Mouse (Mus musculus) Patski (cell line): ENCODE results near the gene Fam57b. TPM values are rescaled to one million over a fixed set of nuclear protein-coding genes. Genes with fewer than 3 reads are reported as not detected.

Source experiments
- ATAC-seq: fragments of 100-300 bp; one replicate; pipeline ENCODE4 v1.8.0; 2021
- CTCF ChIA-PET: fragments of 350-600 bp; sonication (Branson Sonifier 250); formaldehyde crosslinking; loops from one replicate; lab custom pipeline; 2022; ENCODE audit warnings: inconsistent platforms; lab: Charles Lee
- POLR2A ChIA-PET: fragments of 350-600 bp; sonication (Branson Sonifier 250); formaldehyde crosslinking; loops from one replicate; lab custom pipeline; 2022; ENCODE audit warnings: antibody characterized with exemption, inconsistent platforms; lab: Charles Lee
- DNase-seq: peaks from one replicate; pipeline ENCODE4 v3.0.0-alpha.2; 2011; ENCODE audit warnings: low read depth, low spot score
- H3K27me3 ChIP-seq: fragments of 371-371 bp; one replicate; pipeline ENCODE4 v1.5.1; 2021
- CTCF ChIP-seq: fragments of 100-300 bp; IDR thresholded peaks from one replicate; pipeline ENCODE4 v1.5.1; 2021
- in situ Hi-C: fragments of 300-500 bp; cut with MboI; formaldehyde crosslinking; loops from 3 replicates; pipeline ENCODE4 v1.11.1; 2018; ENCODE audit warnings: low pct_unique_long_range_greater_than_20kb, mixed read lengths
- polyA plus RNA-seq: library from polyadenylated mRNA; unstranded; gene quantifications from one replicate; pipeline ENCODE4 v1.2.3, GENCODE M21; 2021

The Fam57b gene
- polyA plus RNA-seq: 1.3 TPM

GRCm38 (mm10) chr7:126797411-126798126 lies at the start of gene Fam57b:
TSS of gene Fam57b (plus strand) at chr7:126797668.
- DNase-seq: no peak
- no peak for ATAC-seq
- ChIA-PET CTCF (no interaction called here), POLR2A (interaction anchor here (0.5 to 1.0 kb wide), 3 partner anchors 13 to 64 kb away, joined by 3 read pairs; partner anchors contain the start of gene Hirip3)
- TF ChIP-seq CTCF: no peak
- in situ Hi-C loops: no loop called here
- no peaks in the 10 kb centered on the region for H3K27me3 ChIP-seq

DNA sequence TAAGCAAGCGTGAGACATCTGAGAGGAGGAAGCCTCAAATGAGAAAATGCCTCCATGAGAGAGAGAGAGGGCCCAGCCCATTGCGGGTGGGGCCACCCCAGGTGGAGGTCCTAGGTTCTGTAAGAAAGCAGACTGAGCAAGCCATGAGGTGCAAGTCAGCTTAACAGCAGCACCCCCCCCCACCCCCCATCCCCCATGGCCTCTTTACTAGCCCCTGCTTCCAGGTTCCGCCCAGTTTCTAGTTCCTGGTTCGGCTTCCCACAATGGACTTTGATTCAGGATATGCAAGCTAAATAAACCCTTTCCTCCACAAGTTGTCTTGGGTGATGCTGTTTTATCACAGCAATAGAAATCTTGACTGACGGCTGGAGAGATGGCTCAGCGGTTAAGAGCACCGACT lies 48.6 kb upstream of the Fam57b start:
- no peaks in the 10 kb centered on the region for H3K27me3 ChIP-seq
- in situ Hi-C loops: no loop called here
- DNase-seq (no peak), ATAC-seq (no peak)
- no peak for TF ChIP-seq CTCF
- ChIA-PET CTCF (no interaction called here), POLR2A (interaction anchor here (0.6 kb wide), 1 partner anchor 20 kb away, joined by 3 read pairs; no protein-coding TSS in a partner anchor)

DNA sequence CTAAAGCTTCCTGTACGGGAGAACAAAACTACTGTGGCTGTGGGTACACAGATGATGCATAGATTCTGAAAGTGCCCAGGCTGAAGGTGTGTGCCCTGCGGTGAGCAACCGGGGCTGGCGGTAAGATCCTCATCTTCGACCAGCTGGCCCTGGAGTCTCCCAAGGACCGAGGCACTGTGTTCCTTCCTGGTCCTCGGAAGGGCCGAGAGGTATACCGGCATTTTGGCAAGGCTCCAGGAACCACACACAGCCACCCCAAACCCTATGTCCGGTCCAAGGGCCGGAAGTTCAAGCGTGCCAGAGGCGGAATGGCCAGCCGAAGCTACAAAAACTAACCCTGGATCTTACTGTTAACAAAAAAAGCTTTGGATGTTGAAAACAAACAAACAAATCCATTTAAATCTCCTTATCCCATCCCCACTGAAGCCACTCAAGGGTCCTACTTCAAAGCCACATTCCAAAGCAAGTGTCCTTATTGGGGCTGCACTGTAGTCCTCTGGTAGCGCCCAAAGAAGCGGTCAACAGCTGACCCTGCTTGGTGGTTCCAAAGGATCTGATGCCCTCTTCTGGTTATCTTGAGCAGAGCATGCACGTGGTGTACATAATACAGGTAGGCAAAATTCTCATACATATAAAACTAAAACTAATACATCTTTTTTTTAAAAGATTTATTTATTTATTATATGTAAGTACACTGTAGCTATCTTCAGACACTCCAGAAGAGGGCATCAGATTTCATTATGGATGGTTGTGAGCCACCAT lies 47.7 kb upstream of the Fam57b start:
- peak; percentile 37 for TF ChIP-seq CTCF
- POLR2A ChIA-PET: no interaction called here
- in situ Hi-C loops: no loop called here
- ATAC-seq: no peak
- CTCF ChIA-PET: interaction anchor here (1.7 kb wide), 1 partner anchor 25 kb away, joined by 3 read pairs; no protein-coding TSS in a partner anchor
- no peak for DNase-seq
- no peaks in the 10 kb centered on the region for H3K27me3 ChIP-seq

DNA sequence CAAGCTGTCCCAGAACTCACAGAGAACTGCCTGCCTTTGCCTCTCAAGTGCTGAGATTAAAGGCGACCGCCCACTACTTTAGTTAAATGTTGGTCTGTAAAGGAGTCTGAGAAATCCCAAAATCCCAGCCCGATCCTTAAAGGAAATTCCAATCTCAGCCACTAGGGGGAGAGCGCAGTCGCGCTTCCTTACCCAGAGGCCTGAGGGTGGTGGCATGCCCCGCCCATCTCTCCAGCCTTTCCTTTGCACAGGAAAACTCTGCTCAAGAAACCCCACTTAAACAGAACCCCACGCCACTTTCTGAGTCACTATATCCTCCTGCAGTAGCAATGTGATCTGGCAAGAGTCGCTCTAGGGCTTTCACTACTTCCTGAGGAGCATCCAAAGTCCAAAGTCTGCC lies 42.6 kb upstream of the Fam57b start:
- in situ Hi-C loops: no loop called here
- CTCF ChIA-PET: interaction anchor here (0.8 to 1.6 kb wide), 6 partner anchors 11 to 261 kb away, joined by 3 to 5 read pairs (median 3); partner anchors contain the start of gene Pagr1b
- DNase-seq (no peak), ATAC-seq (peak; percentile 61)
- H3K27me3 ChIP-seq: no peaks in the 10 kb centered on the region
- POLR2A ChIA-PET: no interaction called here
- peak; percentile 94 for TF ChIP-seq CTCF

DNA sequence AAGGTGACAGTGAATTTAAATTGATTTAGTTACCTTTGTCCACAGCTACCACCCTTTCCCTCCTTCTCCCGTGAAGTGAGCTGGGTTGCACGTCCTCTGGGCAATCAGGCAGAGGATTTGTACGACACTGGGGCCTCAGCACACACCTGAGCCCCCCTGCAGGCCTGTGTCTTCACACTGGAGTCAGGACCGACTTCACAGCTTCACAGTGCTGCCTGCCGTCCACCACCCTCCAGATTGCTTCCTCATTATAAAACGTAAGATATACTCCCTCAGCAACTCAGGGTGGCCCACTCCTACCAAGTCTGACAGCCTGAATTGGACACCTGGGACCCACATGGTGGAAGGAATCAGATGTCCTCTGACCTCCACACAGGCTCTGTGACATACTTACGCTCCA lies 38.9 kb upstream of the Fam57b start:
- no peak for DNase-seq
- H3K27me3 ChIP-seq: no peaks in the 10 kb centered on the region
- ChIA-PET CTCF (interaction anchor here (1.0 kb wide), 1 partner anchor 11 kb away, joined by 4 read pairs; no protein-coding TSS in a partner anchor), POLR2A (no interaction called here)
- in situ Hi-C loops: no loop called here
- ATAC-seq: no peak
- no peak for TF ChIP-seq CTCF

DNA sequence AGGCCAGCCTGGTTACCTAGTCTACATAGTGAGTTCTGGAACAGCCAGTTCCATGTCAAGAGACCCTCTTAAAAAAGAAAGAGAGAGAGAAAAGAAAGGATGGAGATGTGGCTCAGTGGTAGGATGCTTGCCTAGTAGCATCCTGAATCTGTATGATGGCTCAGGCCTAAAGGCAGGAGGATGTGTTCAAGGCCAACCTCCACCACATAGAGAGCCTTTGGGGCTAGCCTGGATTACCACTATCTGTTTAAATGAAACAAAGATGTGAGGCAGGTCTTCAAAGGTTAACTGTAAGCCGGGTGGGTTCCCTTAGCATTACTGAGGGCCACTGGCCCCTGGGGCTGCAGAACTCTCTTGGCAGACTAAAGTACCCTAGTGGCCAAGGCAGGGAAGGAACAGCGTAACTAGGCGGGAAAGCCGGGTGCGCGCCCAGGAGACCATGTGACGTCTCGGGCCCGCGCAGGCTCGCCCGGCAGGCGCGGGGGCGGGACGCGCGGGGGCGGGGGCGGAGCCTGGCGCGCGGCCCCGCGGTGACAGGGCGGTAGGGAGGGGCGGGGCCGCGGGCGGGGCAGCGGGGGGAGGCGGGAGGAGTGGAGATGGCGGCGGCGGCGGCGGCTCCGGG lies 38.3 kb upstream of the Fam57b start, which contains the start of gene Mapk3:
Gene Mapk3 (plus strand): TSS at position 552 of the 622 bp plus-strand sequence.
- in situ Hi-C loops: no loop called here
- no peaks in the 10 kb centered on the region for H3K27me3 ChIP-seq
- POLR2A ChIA-PET: no interaction called here
- CTCF ChIA-PET: interaction anchor here (1.0 kb wide), 1 partner anchor 11 kb away, joined by 4 read pairs; no protein-coding TSS in a partner anchor
- TF ChIP-seq CTCF: no peak
- no peak for DNase-seq
- ATAC-seq: peak; percentile 72

DNA sequence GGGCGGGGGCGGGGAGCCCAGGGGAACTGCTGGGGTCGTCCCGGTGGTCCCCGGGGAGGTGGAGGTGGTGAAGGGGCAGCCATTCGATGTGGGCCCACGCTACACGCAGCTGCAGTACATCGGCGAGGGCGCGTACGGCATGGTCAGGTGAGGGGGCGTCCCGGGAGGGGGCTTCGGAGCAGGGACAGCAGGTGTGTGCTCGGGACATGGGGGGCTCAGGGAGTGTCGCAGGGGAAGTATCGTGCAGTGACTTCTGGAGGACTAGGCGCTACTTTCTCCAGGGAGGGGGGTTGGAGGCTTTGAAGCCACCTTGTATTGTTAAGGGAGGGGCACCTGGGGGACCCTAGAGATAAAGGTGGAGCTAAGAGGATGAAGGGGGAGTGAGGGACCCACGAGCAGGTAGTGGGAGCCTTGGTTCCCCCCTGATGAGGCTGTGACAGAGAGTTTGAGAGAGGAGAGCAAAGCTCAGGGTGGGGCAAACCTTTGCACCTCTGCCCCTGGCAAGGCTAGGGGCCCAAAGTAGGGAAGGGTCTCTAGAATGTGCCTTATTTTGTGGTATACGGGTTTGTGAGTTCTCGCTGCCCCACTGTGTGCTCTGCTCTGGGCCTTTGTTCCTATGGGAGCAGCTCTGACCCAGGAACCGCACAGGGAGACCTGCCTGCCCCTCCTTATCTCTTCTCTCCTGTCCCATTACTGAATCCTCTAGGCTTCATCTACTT lies 37.6 kb upstream of the Fam57b start:
- CTCF ChIA-PET: no interaction called here
- DNase-seq (no peak), ATAC-seq (no peak)
- in situ Hi-C loops: no loop called here
- TF ChIP-seq CTCF: no peak
- H3K27me3 ChIP-seq: no peaks in the 10 kb centered on the region
- POLR2A ChIA-PET: interaction anchor here (1.0 to 1.5 kb wide), 2 partner anchors 15 to 25 kb away, joined by 3 to 6 read pairs; no protein-coding TSS in a partner anchor

GRCm38 (mm10) chr7:126760391-126760802 lies 37.1 kb upstream of the Fam57b start:
- no peak for TF ChIP-seq CTCF
- CTCF ChIA-PET: interaction anchor here (1.2 kb wide), 1 partner anchor 10 kb away, joined by 5 read pairs; no protein-coding TSS in a partner anchor
- POLR2A ChIA-PET: interaction anchor here (0.6 to 1.5 kb wide), 3 partner anchors 15 to 30 kb away, joined by 3 to 6 read pairs (median 3); no protein-coding TSS in a partner anchor
- DNase-seq: no peak
- in situ Hi-C loops: no loop called here
- H3K27me3 ChIP-seq: no peaks in the 10 kb centered on the region
- no peak for ATAC-seq

- CTCF ChIA-PET: interaction anchor here (1.2 to 1.5 kb wide), 2 partner anchors 9 to 14 kb away, joined by 3 to 5 read pairs; no protein-coding TSS in a partner anchor
Measured at GRCm38 (mm10) chr7:126760956-126761355, 36.5 kb upstream of the Fam57b start.

More at GRCm38 (mm10) chr7:126760956-126761355, 36.5 kb upstream of the Fam57b start:
- no peaks in the 10 kb centered on the region for H3K27me3 ChIP-seq
- in situ Hi-C loops: no loop called here
- ATAC-seq (no peak), DNase-seq (no peak)
- no peak for TF ChIP-seq CTCF
- POLR2A ChIA-PET: interaction anchor here (0.6 to 1.5 kb wide), 3 partner anchors 14 to 29 kb away, joined by 3 to 6 read pairs (median 3); no protein-coding TSS in a partner anchor
